Mouse (Mus musculus) thymus, adult 2 months (tissue): Measurements from ENCODE around the gene Samd4.

Experiments
- CTCF ChIP-seq: fragments of 200-500 bp; IDR thresholded peaks from 2 replicates; pipeline ENCODE4 v1.5.1; 2012; ENCODE audit warnings: mild to moderate bottlenecking, control low read depth, low read length, moderate library complexity, borderline replicate concordance; ENCODE audit not compliant: control insufficient read depth, poor library complexity, insufficient read depth; ENCODE audit errors: extremely low read depth
- POLR2A ChIP-seq: fragments of 200-500 bp; IDR thresholded peaks from 2 replicates; pipeline ENCODE4 v1.6.1; 2012; ENCODE audit warnings: mild to moderate bottlenecking, low read length, control low read depth, moderate library complexity; ENCODE audit not compliant: control insufficient read depth, poor library complexity, insufficient read depth; ENCODE audit errors: extremely low read depth

GRCm38 (mm10) chr14:46944411-46944810 lies 61.8 kb downstream of the Samd4 start:
- TF ChIP-seq CTCF: no peak
- TF ChIP-seq POLR2A: no peak
